Mouse (Mus musculus) CD4-positive helper T cell, adult 2 months (primary cell): Measurements from ENCODE around the gene Rpp21.
A peak's percentile ranks its signal among the peaks of the same experiment; 100 is the strongest.

Source experiments
- DNase-seq: peaks from one replicate; pipeline ENCODE4 v3.0.0-alpha.2; 2012; ENCODE audit warnings: low read depth, missing footprints, low spot score

Rpp21 gene

DNA sequence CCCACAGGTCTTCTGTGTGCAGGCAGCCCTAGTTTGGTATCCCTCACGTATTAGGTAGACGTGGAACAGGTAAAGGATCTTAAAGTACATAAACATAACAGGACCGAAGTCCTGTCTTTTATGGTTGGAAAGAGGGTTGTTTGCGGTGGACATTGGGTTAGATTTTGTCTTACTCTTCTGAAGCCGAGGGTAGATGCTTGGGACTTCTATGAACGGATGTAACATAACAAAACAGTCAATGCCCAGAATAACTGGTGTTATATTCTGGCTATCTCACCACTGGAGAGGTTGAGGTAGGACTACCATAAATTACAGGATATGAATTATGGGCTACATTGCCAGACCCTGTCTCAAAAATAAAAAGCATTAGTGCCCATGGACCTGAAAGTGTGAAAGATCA, at the start of gene Rpp21:
TSS of gene Rpp21 (minus strand) at position 101 of the 400 bp plus-strand sequence.
- no peak for DNase-seq

DNA sequence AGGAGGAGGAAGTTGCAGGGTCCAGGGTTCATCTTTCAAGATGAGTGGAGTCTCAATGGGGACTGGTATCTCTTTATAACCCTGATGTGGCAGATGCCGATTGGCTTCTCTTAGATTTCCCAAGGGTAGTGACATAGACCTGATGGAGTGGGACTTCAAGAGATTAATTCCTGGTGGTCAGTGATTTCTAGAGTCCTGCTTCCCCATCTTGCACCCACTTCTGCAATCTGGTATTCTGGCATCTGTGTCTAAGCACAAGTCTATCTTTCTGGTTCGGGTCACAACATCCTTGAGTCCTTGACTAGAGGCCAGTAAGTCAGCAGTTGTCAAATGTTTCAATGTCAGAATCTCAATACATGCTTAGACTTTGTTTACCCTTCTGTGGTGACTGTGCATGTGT, 28.5 kb upstream of the Rpp21 start, which contains the start of gene H2-M10.2:
TSS of gene H2-M10.2 (minus strand) at position 101 of the 400 bp plus-strand sequence.
- no peak for DNase-seq

DNA sequence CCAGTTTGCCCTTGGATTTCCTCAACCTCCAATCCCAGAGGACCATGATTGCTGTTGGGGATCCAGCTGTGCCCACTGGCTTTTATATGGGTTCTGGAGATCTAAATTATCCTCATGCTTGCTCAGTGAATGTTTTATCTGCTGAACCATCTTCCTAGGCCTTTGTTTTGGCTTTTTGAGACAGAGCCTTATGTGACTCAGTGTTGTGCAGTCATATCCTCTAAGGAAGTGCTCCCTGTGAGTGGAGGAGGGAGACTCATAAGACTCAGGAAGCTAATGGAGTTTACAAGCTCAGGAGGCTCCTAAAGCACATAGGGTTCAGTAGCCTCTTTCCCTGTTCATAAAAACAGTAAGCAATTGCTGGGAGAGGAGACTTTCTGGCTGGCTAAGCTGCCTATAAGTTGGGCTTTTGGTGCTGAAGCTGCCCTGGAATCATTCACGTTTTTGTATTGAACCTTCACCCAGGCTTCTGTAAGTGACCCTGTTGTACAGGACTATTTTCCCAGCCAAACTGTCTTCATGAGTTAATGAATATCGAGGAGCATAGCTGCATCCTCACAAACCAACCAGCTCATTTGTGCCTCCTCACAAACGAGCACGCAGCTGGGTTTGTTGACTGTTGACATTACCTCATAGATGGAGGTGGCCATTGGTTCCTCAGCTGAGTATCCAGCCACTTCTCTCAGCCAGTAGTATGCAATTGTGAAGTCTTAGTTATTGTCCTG, 23.8 kb upstream of the Rpp21 start:
- DNase-seq = no peak

GRCm38 (mm10) chr17:36274776-36275175, 16.9 kb upstream of the Rpp21 start:
- DNase-seq = peak; percentile 44

DNA sequence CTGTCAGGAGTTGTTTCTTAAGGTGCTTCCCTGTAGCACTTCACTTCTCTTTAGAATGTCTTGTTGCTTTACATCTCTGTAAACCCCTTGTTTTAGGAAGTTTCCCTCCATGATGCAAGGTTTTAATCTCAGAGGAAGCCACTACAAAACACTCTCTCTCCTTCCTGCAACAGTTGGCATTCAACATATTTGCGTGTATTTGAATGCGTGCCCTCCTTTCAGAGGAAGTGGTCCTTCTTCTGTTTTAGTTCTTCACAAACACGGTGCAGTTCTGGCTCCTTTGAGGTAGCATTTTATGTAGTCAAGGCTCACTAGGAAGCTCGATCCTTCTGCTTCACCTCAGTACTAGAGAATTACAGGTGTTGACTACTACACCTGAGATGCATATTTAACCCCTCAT, 15.9 kb upstream of the Rpp21 start:
- DNase-seq = peak; percentile 44

DNA sequence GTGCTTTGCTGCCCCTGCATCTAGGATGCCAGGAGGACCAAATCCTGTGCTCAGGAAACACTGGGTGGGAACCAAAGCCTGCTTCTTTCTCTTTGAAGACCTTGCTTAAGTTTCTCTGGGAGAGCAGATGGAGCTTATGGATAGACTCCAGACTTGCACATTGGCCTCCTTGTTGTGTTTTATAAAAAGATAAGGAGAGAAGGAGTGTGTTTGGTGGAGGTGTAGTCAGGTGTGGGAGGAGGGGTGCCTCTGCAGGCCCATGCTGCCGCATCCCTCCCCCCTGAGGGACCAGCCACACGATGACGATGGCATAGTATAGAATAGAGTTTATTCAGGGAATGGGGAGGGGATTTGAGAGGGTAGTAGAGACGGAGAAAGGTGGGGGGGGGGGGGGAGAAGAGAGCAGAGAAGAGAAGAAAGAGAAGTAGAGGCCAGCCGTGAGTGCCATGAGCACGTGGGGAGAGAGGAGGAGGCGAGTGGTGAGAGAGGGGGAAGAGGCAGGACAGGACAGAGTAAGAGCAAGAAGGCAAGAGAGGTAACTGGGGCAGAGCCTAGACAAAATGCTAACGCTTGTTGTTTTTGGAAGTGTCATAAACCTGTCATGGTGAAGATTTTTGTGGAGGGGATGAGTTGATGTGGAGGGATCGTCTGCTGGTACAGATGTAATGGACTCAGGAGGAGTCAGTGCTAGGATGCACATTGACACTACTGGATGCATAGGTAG, 14.9 kb upstream of the Rpp21 start:
- no peak for DNase-seq

GRCm38 (mm10) chr17:36271586-36272256, 13.9 kb upstream of the Rpp21 start, which contains the start of gene Trim39:
Gene Trim39 (minus strand): TSS chr17:36272247.
- peak; percentile 93 for DNase-seq

- peak; percentile 94 for DNase-seq
Measured at GRCm38 (mm10) chr17:36270956-36271585, 13.2 kb upstream of the Rpp21 start.

DNA sequence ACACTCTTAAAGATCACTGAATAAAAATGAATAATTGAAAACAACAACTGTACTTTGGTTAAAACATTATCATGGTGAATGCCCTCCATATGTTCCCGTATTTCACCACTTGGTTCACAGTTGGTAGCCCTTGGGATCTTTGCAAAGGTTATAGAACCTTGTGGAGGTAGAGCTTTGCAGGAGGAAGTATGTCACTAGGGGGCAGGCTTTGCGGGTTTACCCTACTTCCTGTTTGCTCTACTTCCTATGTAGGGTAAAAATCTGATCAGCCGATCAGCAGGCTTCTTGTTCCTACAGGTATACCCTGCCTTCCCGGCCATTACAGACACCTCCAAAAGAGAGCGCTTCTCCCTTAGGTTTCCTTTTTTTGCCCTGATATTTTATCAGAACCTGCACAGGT, 8.0 kb upstream of the Rpp21 start:
- DNase-seq = peak; percentile 81

DNA sequence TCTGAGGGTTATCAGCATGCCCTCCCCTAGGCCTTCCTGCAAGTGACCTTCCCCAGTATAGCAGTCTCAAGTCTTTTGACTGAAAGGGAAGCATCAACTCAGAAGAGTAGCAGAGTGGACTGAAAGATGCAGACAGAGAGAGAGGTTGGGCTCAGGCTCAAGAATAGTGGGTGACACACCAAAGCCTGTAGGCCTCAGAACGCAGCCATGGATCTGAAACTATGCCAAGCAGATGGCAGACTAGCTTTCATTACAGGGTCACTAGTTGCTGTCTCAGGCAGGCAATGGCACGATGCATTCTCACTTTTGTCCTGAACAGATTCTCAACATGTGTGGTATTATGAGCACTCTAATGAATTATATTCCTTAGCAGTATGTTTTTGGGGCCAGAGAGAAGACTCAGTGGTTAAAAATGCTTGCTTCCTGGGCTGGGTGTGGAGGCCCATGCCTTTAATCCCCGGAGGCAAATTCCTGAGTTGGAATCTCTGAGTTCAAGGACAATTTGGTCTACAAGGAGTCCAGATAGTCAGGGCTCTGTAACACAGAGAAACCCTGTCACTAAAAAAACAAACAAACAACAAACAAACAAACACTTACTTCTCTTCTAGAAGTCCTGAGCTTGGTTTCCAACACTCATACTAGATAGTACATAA, 6.5 kb upstream of the Rpp21 start:
- DNase-seq = no peak

DNA sequence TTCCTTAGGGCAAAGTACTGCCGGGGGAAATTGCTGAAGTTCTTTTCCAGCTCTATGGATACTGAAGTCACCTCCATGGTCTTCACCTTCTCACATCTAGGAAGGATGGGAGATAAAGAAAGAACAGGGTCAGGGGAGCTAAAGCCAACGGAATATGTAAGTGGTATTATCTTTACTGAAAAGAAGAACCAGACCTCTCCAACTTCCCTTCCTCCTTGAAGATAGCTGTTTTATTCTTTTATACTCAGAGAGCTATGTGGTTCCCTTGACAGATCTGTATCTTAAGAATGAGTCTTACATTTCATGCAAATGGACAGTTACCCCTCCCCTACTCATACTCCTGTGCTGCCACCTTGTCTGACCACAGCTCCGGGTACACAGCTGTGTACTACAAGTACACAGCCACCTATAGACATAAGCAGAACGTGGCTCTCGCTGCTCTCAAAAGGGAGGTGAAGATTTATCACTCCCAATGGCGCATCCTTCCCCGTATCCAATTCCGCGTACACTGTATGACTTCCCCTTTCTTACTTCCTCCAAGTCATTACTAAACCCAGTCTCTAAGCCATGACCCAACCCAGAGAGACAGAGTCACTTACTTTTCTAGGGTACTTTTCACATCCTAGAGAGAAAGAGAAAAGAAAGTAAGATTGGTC, 3.8 kb upstream of the Rpp21 start:
- DNase-seq = no peak

DNA sequence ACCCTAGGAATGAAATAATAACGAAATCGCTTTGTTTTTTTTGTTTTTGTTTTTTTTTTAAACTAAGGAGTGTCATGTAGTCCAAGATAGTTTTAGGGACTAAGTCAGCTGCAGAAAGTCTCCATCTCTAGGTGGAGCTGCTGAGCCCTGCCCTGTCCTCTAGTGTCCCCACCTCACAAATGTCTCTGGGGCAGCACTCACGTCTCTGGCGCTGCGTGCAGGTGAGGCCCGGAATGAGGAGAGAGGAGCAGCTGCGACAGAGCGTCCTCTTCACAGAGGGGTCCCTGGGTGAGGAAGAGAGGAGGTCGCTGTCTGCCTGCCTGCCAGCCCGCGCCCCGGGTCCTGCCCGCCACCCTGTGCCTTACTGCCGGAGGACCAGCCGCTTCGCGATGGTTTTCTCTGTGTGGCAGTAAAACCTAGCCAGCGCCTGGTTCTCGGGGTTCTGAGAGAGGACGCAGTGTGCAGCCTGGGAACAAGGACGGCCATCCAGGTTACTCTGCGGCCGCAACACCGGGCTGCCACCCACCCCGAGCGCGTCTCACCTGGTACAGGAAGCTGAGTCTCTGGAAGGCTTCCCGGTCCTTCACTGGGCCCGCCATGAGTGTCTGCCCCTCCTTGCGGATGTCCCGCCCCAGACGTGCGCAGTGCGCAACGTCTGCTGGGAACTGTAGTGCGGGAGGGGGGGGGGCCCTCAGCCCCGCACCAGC, 475 bp downstream of the Rpp21 start:
- peak; percentile 88 for DNase-seq

- DNase-seq = peak; percentile 15
Measured at GRCm38 (mm10) chr17:36253087-36253600, 4.7 kb downstream of the Rpp21 start.

GRCm38 (mm10) chr17:36252250-36252876, 5.5 kb downstream of the Rpp21 start:
- DNase-seq = peak; percentile 49

- no peak for DNase-seq
Measured at GRCm38 (mm10) chr17:36248886-36249285, 9.0 kb downstream of the Rpp21 start.

DNA sequence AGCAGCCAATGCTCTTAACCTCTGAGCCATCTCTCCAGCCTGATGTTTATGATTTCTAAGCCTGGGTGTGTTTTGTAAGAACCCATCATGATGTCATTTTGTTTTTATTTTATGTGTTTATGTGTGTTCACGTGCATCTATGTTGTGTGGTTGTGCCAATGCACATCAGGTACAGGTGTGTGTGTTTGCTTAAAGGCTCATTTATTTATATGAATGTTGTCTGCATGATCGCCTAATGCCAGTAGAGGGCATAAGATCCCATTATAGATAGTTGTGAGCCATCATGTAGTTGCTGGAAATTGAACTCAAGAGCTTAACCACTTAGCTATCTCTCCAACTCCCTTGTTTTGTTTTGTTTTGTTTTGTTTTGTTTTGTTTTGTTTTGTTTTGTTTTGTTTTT, 12.1 kb downstream of the Rpp21 start:
- DNase-seq = no peak

GRCm38 (mm10) chr17:36244031-36244430, 13.8 kb downstream of the Rpp21 start:
- DNase-seq = no peak

- DNase-seq = no peak
Measured at GRCm38 (mm10) chr17:36240637-36241213, 17.1 kb downstream of the Rpp21 start.

DNA sequence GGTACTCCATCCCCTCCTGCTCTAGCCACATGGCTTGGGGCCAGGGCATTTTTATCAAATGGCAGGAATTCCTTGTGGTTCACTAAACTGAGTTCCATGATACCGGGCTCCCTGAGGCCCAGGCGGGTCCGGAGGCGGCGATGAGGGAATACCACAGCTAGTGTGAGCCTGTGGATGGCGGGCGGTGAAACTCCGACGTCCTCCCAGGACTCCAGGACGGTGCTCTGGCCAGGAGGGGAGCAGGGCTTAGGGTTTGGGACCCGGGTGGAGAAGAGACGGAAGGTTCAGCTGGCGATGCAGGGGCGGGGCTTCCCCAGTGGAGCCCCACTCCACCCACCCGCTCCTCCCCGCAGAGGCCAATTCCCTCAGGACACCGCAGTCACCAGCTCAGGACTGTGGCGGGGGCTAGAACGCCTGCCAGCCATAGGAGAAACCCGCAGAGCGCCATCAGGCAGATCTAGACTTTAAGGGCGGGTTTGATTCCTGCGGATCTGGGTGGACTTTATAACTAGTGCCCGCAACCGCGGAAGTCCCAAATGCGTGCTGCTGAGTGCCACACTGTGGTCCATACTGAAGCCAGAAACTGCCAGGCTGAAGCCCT, 20.4 kb downstream of the Rpp21 start:
- DNase-seq = peak; percentile 31
